Mouse (Mus musculus) MEL (cell line): ENCODE data around the gene Camkk2. TPM values are rescaled to one million over a fixed set of nuclear protein-coding genes. Genes with fewer than 3 reads are reported as not detected.

Experiments used
- DNase-seq: peaks from one replicate; pipeline ENCODE4 v3.0.0; 2011; ENCODE audit warnings: low read depth, low spot score
- H3K27ac ChIP-seq: 2 replicates; pipeline ENCODE4 v1.5.1; 2012; ENCODE audit warnings: low read depth, mild to moderate bottlenecking, control low read depth, low read length, moderate library complexity; ENCODE audit not compliant: control insufficient read depth
- H3K27me3 ChIP-seq, 2 experiments: fragments of 150-350 bp in 1 of 2; sonication (generic) in 1 of 2; 2 replicates each; pipeline ENCODE4 v1.6.1; 2012; ENCODE audit warnings: low read length in 2 of 2, mild to moderate bottlenecking in 2 of 2, improper control_type of control experiment in 1 of 2, moderate library complexity in 1 of 2; ENCODE audit not compliant: insufficient read depth in 2 of 2, control insufficient read depth in 1 of 2
- H3K36me3 ChIP-seq, 2 experiments: 2 replicates each; pipeline ENCODE4 v1.6.1; 2012 to 2014; ENCODE audit warnings: low read length in 2 of 2, improper control_type of control experiment in 1 of 2, inconsistent platforms in 1 of 2, mild to moderate bottlenecking in 1 of 2; ENCODE audit not compliant: insufficient read depth in 2 of 2, control insufficient read depth in 1 of 2
- H3K4me1 ChIP-seq, 2 experiments: fragments of 150-350 bp in 1 of 2; sonication (generic) in 1 of 2; 2 replicates each; pipeline ENCODE4 v1.6.1; 2012; ENCODE audit warnings: low read length in 2 of 2, improper control_type of control experiment in 1 of 2, mild to moderate bottlenecking in 1 of 2; ENCODE audit not compliant: insufficient read depth in 2 of 2, control insufficient read depth in 1 of 2
- H3K4me3 ChIP-seq, 2 experiments: fragments of 150-350 bp in 1 of 2; sonication (generic) in 1 of 2; 2 replicates each; pipeline ENCODE4 v1.5.1; 2012; ENCODE audit warnings: low read depth in 2 of 2, low read length in 2 of 2, mild to moderate bottlenecking in 2 of 2, moderate library complexity in 2 of 2, control low read depth in 1 of 2, improper control_type of control experiment in 1 of 2; ENCODE audit not compliant: control insufficient read depth in 1 of 2, insufficient read depth in 1 of 2
- H3K79me2 ChIP-seq: 2 replicates; pipeline ENCODE4 v1.6.1; 2012; ENCODE audit warnings: mild to moderate bottlenecking, low read length, moderate library complexity; ENCODE audit not compliant: control insufficient read depth, poor library complexity, insufficient read depth
- H3K9ac ChIP-seq: 2 replicates; pipeline ENCODE4 v1.6.1; 2012; ENCODE audit warnings: low read depth, mild to moderate bottlenecking, control low read depth, low read length, moderate library complexity; ENCODE audit not compliant: control insufficient read depth, poor library complexity, severe bottlenecking
- H3K9me3 ChIP-seq: fragments of 150-350 bp; sonication (generic); replicated peaks from 2 replicates; pipeline ENCODE4 v1.6.1; 2012; ENCODE audit warnings: mild to moderate bottlenecking, low read length, improper control_type of control experiment, moderate library complexity; ENCODE audit not compliant: insufficient read depth
- CHD1 ChIP-seq: IDR thresholded peaks from 2 replicates; pipeline ENCODE4 v1.6.1; 2012; ENCODE audit warnings: low read depth, mild to moderate bottlenecking, inconsistent platforms, low read length, improper control_type of control experiment
- CHD2 ChIP-seq: IDR thresholded peaks from 2 replicates; pipeline ENCODE4 v1.6.1; 2011; ENCODE audit warnings: low read length, improper control_type of control experiment
- CTCF ChIP-seq, 3 experiments: IDR thresholded peaks in 2 of 3; conservative IDR thresholded peaks in 1 of 3; 2 replicates each; pipeline ENCODE4 v1.5.1; 2011 to 2012; ENCODE audit warnings: low read length in 3 of 3, low read depth in 2 of 3, mild to moderate bottlenecking in 2 of 3, improper control_type of control experiment in 1 of 3, inconsistent platforms in 1 of 3, mixed read lengths in 1 of 3, moderate library complexity in 1 of 3; ENCODE audit not compliant: control insufficient read depth in 1 of 3, insufficient read depth in 1 of 3, poor library complexity in 1 of 3, severe bottlenecking in 1 of 3
- ELF1 ChIP-seq: IDR thresholded peaks from 2 replicates; pipeline ENCODE4 v1.6.1; 2014; ENCODE audit warnings: low read depth, mild to moderate bottlenecking, inconsistent platforms, low read length, improper control_type of control experiment, moderate library complexity
- ETS1 ChIP-seq: IDR thresholded peaks from 2 replicates; pipeline ENCODE4 v1.6.1; 2012; ENCODE audit warnings: low read depth, mild to moderate bottlenecking, inconsistent platforms, low read length, improper control_type of control experiment, moderate library complexity
- KAT2A ChIP-seq: conservative IDR thresholded peaks from 2 replicates; pipeline ENCODE4 v1.6.1; 2012; ENCODE audit warnings: low read depth, low read length, improper control_type of control experiment, inconsistent platforms
- MAFK ChIP-seq: IDR thresholded peaks from 2 replicates; pipeline ENCODE4 v1.6.1; 2011; ENCODE audit warnings: low read depth, mild to moderate bottlenecking, low read length, improper control_type of control experiment, borderline replicate concordance
- MAX ChIP-seq: IDR thresholded peaks from 2 replicates; pipeline ENCODE4 v1.6.1; 2011; ENCODE audit warnings: low read length, improper control_type of control experiment
- MAZ ChIP-seq: IDR thresholded peaks from 2 replicates; pipeline ENCODE4 v1.6.1; 2012; ENCODE audit warnings: low read depth, mild to moderate bottlenecking, inconsistent platforms, low read length, improper control_type of control experiment
- MXI1 ChIP-seq: IDR thresholded peaks from 2 replicates; pipeline ENCODE4 v1.6.1; 2011; ENCODE audit warnings: mild to moderate bottlenecking, low read depth, low read length, improper control_type of control experiment
- MYC ChIP-seq: IDR thresholded peaks from 2 replicates; pipeline ENCODE4 v1.6.1; 2011; ENCODE audit warnings: low read depth, mild to moderate bottlenecking, low read length, improper control_type of control experiment, moderate library complexity
- NELFE ChIP-seq: IDR thresholded peaks from 2 replicates; pipeline ENCODE4 v1.6.1; 2011; ENCODE audit warnings: low read depth, low read length, improper control_type of control experiment
- NRF1 ChIP-seq: IDR thresholded peaks from 2 replicates; pipeline ENCODE4 v1.6.1; 2014; ENCODE audit warnings: low read depth, mild to moderate bottlenecking, inconsistent platforms, low read length, improper control_type of control experiment, moderate library complexity; ENCODE audit not compliant: poor library complexity, insufficient read depth, severe bottlenecking
- POLR2AphosphoS2 ChIP-seq: IDR thresholded peaks from 2 replicates; pipeline ENCODE4 v1.6.1; 2011; ENCODE audit warnings: low read length, improper control_type of control experiment
- POLR2AphosphoS5 ChIP-seq: IDR thresholded peaks from 2 replicates; pipeline ENCODE4 v1.6.1; 2012; ENCODE audit warnings: low read depth, borderline replicate concordance, mild to moderate bottlenecking, inconsistent platforms, low read length, moderate library complexity, mixed read lengths
- RCOR1 ChIP-seq: IDR thresholded peaks from 2 replicates; pipeline ENCODE4 v1.6.1; 2012; ENCODE audit warnings: low read depth, mild to moderate bottlenecking, inconsistent platforms, low read length, improper control_type of control experiment
- SIN3A ChIP-seq: IDR thresholded peaks from 2 replicates; pipeline ENCODE4 v1.6.1; 2012; ENCODE audit warnings: low read length, improper control_type of control experiment, inconsistent platforms
- TAL1 ChIP-seq: IDR thresholded peaks from 2 replicates; pipeline ENCODE4 v1.6.1; 2012; ENCODE audit warnings: mild to moderate bottlenecking, inconsistent platforms, low read length, moderate library complexity, mixed read lengths
- TBP ChIP-seq: IDR thresholded peaks from 2 replicates; pipeline ENCODE4 v1.8.0; 2011; ENCODE audit warnings: low read depth, low read length, improper control_type of control experiment
- UBTF ChIP-seq: IDR thresholded peaks from 2 replicates; pipeline ENCODE4 v1.6.1; 2012; ENCODE audit warnings: low read depth, mild to moderate bottlenecking, inconsistent platforms, low read length, improper control_type of control experiment, moderate library complexity, borderline replicate concordance; ENCODE audit not compliant: insufficient read depth
- USF1 ChIP-seq: IDR thresholded peaks from 2 replicates; pipeline ENCODE4 v1.6.1; 2014; ENCODE audit warnings: low read depth, mild to moderate bottlenecking, inconsistent platforms, low read length, improper control_type of control experiment, moderate library complexity
- ZNF384 ChIP-seq: IDR thresholded peaks from 2 replicates; pipeline ENCODE4 v1.6.1; 2012; ENCODE audit warnings: low read depth, mild to moderate bottlenecking, inconsistent platforms, low read length, improper control_type of control experiment
- polyA plus RNA-seq, 2 experiments: library from polyadenylated mRNA; stranded (reverse) in 1 of 2; unstranded in 1 of 2; fragments of >175 nt in 1 of 2; fragments of >200 nt in 1 of 2; gene quantifications; 2 replicates each; pipeline versions ENCODE4 v1.2.1 to v1.2.4; 2012; ENCODE audit warnings: low replicate concordance in 2 of 2, low read depth in 1 of 2; ENCODE audit not compliant: insufficient read length in 2 of 2, insufficient read depth in 1 of 2, missing spikeins in 1 of 2
- total RNA-seq: library from RNA; depleted of rRNA; stranded (reverse); fragments of 300-350 nt; gene quantifications from 2 replicates; pipeline ENCODE4 v1.2.3, GENCODE M21; 2012

The Camkk2 gene
- total and polyA plus RNA-seq, 3 experiments, result 23.7 to 24.8 TPM; not detected in 1

- H3K4me3 ChIP-seq, result no peak overlapping the region
- peaks cover 0 to 10% of the 10 kb centered on the region in 2 experiments; a peak in 3 of 4 replicates for H3K36me3 ChIP-seq
- H3K27me3 ChIP-seq, result no peaks in the 10 kb centered on the region
- DNase-seq, result no peak
- no peaks in the 10 kb centered on the region for H3K9me3 ChIP-seq
- H3K27ac ChIP-seq, result no peak overlapping the region
- TF ChIP-seq NRF1 (no peak), CHD2 (no peak), USF1 (no peak), ZNF384 (no peak), SIN3A (no peak), CTCF (IDR thresholded peaks at IDR 0.05 in 2 of 3, conservative IDR thresholded peaks at IDR 0.05 in 1 of 3; ENCODE audit: control insufficient read depth in 1 of 3, insufficient read depth in 1 of 3, low read depth in 2 of 3, low read length in 3 of 3, poor library complexity in 1 of 3, severe bottlenecking in 1 of 3) (no peak), KAT2A (no peak), POLR2AphosphoS2 (no peak), RCOR1 (no peak), CHD1 (no peak), MAZ (no peak), MAX (no peak)
- H3K79me2 ChIP-seq, result peaks cover 3% of the 10 kb centered on the region; the same call in 1 of the 2 replicates
- H3K9ac ChIP-seq, result no peak overlapping the region
- H3K4me1 ChIP-seq, result peaks cover 5 to 12% of the 10 kb centered on the region in 2 experiments; a peak in 3 of 4 replicates
Measured at GRCm38 (mm10) chr5:122783726-122784406, 4.7 kb upstream of the Camkk2 start.

- H3K79me2 ChIP-seq, result peaks cover 10% of the 10 kb centered on the region
- DNase-seq, result no peak
- no peak overlapping the region for H3K4me3 ChIP-seq
- no peaks in the 10 kb centered on the region for H3K9me3 ChIP-seq
- no peaks in the 10 kb centered on the region for H3K27me3 ChIP-seq
- no peak overlapping the region for H3K27ac ChIP-seq
- TF ChIP-seq MAFK, result no peak
- TF ChIP-seq POLR2AphosphoS2, result no peak
- TF ChIP-seq UBTF, result no peak
- TF ChIP-seq SIN3A, result no peak
- no peak for TF ChIP-seq POLR2AphosphoS5
- TF ChIP-seq NELFE, result no peak
- TF ChIP-seq RCOR1, result no peak
- no peak for TF ChIP-seq USF1
- no peak for TF ChIP-seq TAL1
- TF ChIP-seq CHD1, result no peak
- TF ChIP-seq MYC, result no peak
- TF ChIP-seq TBP, result no peak
- no peak for TF ChIP-seq ETS1
- TF ChIP-seq MXI1, result no peak
- no peak for TF ChIP-seq ELF1
- peaks cover 7 to 22% of the 10 kb centered on the region in 2 experiments for H3K4me1 ChIP-seq
- peaks cover 2 to 3% of the 10 kb centered on the region in 2 experiments; a peak in 2 of 4 replicates for H3K36me3 ChIP-seq
- H3K9ac ChIP-seq, result no peak overlapping the region
Measured at GRCm38 (mm10) chr5:122782066-122782465, 2.9 kb upstream of the Camkk2 start.
